Mouse (Mus musculus) testis, adult 2 months (tissue): ENCODE data around the gene Higd2a. TPM values are rescaled to one million over a fixed set of nuclear protein-coding genes. Genes with fewer than 3 reads are reported as not detected.

Experiments
- H3K27ac ChIP-seq: fragments of 200-500 bp; 2 replicates; pipeline ENCODE4 v1.5.1; 2012; ENCODE audit warnings: low read depth, low read length; ENCODE audit not compliant: control insufficient read depth, insufficient read depth
- H3K27me3 ChIP-seq: fragments of 200-500 bp; 2 replicates; pipeline ENCODE4 v1.6.1; 2012; ENCODE audit warnings: mild to moderate bottlenecking, low read length, moderate library complexity; ENCODE audit not compliant: control insufficient read depth, insufficient read depth
- H3K36me3 ChIP-seq: fragments of 200-500 bp; 2 replicates; pipeline ENCODE4 v1.6.1; 2012; ENCODE audit warnings: mild to moderate bottlenecking, low read length; ENCODE audit not compliant: control insufficient read depth, insufficient read depth
- H3K4me1 ChIP-seq: fragments of 200-500 bp; 2 replicates; pipeline ENCODE4 v1.6.1; 2012; ENCODE audit warnings: low read length; ENCODE audit not compliant: control insufficient read depth, insufficient read depth
- H3K4me3 ChIP-seq: fragments of 200-500 bp; 2 replicates; pipeline ENCODE4 v1.5.1; 2012; ENCODE audit warnings: low read depth, mild to moderate bottlenecking, low read length, moderate library complexity, mixed read lengths; ENCODE audit not compliant: control insufficient read depth
- CTCF ChIP-seq: fragments of 200-500 bp; IDR thresholded peaks from 2 replicates; pipeline ENCODE4 v1.5.1; 2012; ENCODE audit warnings: low read depth, mild to moderate bottlenecking, inconsistent platforms, low read length, moderate library complexity; ENCODE audit not compliant: control insufficient read depth, insufficient read depth, insufficient replicate concordance
- POLR2A ChIP-seq: fragments of 200-500 bp; IDR thresholded peaks from 2 replicates; pipeline ENCODE4 v1.6.1; 2012; ENCODE audit warnings: low read depth, mild to moderate bottlenecking, inconsistent platforms, low read length, moderate library complexity; ENCODE audit not compliant: control insufficient read depth
- polyA plus RNA-seq: library from polyadenylated mRNA; depleted of rRNA; stranded (reverse); fragments of >200 nt; gene quantifications from 2 replicates; pipeline ENCODE4 v1.2.3, GENCODE M21; 2012

Higd2a gene
- polyA plus RNA-seq, 1 experiment, result 87.3 TPM

DNA sequence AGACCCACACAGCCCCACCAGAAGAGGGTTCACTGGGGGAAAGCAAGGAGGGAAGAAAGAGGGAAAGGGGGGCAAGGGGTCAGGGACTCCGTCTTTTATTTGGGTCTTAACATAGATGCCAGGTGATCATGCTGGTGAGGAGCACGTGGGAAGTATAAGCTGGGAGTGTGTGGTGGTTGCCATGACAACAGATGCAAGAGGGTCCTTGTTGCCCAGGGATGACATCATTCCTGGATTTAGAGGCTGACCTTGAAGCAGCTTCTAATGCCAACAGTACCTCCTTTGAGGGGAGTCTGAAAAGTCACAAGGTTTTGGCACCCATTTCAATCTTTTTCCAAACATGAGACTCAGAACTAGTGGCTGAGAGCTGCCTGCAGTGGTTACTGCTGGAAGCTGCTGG is 18.4 kb upstream of the Higd2a start:
- peaks cover 6% of the 10 kb centered on the region for H3K4me1 ChIP-seq
- TF ChIP-seq CTCF (no peak), POLR2A (no peak)
- H3K36me3 ChIP-seq, result no peaks in the 10 kb centered on the region
- no peak overlapping the region for H3K27ac ChIP-seq
- H3K4me3 ChIP-seq, result no peak overlapping the region
- no peaks in the 10 kb centered on the region for H3K27me3 ChIP-seq

DNA sequence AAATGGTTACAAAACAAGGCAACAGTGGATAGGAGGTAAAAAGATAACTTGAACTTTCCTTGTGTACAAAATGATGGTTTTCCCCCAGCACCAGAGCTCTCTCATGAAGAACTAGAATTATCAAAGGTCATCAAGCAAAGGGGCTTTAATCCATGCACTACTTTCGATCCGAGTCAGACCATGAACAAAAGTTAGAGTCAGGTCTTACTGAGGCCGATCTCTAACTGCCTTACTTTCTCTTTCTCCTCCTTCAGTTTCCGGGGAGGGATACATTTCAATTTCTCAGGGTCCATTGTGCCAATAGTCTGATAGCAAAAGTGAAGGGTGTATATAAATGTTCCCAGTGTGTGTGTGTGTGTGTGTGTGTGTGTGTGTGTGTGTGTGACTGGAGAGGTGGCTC is 17.4 kb upstream of the Higd2a start:
- no peak overlapping the region for H3K4me3 ChIP-seq
- peaks cover 6% of the 10 kb centered on the region for H3K4me1 ChIP-seq
- H3K27ac ChIP-seq, result no peak overlapping the region
- no peaks in the 10 kb centered on the region for H3K36me3 ChIP-seq
- H3K27me3 ChIP-seq, result no peaks in the 10 kb centered on the region
- no peak for TF ChIP-seq POLR2A
- no peak for TF ChIP-seq CTCF

DNA sequence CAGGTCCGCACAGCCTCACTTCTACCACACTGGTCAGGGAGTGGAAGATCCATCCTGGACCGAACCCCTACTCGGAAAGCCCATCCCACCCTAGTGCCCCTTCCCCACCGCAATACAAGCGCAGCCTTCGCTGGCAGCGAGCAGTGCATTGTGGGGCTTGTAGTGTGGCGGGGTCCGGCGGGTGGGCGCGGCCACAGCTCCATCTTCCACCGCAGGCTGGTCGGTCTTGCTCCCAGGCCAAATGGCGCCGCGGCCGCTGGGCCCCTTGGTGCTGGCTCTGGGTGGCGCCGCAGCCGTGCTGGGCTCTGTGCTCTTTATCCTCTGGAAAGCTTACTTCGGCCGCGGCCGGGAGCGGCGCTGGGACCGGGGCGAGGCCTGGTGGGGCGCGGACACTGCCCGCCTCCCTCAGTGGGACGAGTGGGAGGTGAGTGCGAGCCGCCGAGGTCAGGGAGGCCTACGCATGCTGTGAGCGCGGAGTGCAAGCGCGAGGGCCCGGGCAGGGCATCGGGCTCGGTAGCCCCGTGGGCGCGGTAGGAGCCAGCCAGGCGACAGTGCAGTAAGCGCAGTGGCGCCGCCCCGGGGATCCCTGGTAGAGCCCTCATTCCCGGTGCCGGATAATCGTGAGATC is 15.0 kb upstream of the Higd2a start, which contains the start of gene Arl10:
TSS of gene Arl10 (plus strand) at position 162 of the 628 bp plus-strand sequence.
- H3K4me3 ChIP-seq, result peak within 1 kb of the TSS; percentile 83
- H3K4me1 ChIP-seq, result peaks cover 13% of the 10 kb centered on the region
- no peak for TF ChIP-seq CTCF
- TF ChIP-seq POLR2A, result no peak; the same call in 1 of the 2 replicates
- no peaks in the 10 kb centered on the region for H3K27me3 ChIP-seq
- no peak within 1 kb of the TSS for H3K27ac ChIP-seq
- H3K36me3 ChIP-seq, result no peaks in the 10 kb centered on the region

DNA sequence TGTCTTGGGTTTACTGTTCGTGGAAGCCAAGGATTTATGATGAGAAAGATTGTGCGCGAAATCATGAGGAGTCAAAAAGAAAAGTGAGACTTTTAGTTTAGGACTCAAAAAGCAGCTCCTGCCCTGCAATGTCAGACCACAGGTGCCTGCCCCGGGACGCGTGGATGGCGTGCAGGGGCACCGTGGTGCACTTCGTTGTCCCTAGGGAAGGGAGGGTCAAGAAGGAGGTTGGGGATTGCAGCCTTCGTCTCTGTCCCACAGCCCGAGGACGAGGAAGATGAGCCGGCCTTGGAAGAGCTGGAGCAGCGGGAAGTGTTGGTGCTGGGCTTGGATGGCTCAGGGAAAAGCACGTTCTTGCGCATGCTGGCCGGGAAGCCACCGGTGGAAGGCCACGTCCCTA is 14.5 kb upstream of the Higd2a start:
- Histone ChIP-seq H3K4me3 (peak overlapping the region; percentile 83), H3K4me1 (peaks cover 13% of the 10 kb centered on the region), H3K36me3 (no peaks in the 10 kb centered on the region), H3K27ac (no peak overlapping the region), H3K27me3 (no peaks in the 10 kb centered on the region)
- TF ChIP-seq POLR2A (no peak), CTCF (no peak)

DNA sequence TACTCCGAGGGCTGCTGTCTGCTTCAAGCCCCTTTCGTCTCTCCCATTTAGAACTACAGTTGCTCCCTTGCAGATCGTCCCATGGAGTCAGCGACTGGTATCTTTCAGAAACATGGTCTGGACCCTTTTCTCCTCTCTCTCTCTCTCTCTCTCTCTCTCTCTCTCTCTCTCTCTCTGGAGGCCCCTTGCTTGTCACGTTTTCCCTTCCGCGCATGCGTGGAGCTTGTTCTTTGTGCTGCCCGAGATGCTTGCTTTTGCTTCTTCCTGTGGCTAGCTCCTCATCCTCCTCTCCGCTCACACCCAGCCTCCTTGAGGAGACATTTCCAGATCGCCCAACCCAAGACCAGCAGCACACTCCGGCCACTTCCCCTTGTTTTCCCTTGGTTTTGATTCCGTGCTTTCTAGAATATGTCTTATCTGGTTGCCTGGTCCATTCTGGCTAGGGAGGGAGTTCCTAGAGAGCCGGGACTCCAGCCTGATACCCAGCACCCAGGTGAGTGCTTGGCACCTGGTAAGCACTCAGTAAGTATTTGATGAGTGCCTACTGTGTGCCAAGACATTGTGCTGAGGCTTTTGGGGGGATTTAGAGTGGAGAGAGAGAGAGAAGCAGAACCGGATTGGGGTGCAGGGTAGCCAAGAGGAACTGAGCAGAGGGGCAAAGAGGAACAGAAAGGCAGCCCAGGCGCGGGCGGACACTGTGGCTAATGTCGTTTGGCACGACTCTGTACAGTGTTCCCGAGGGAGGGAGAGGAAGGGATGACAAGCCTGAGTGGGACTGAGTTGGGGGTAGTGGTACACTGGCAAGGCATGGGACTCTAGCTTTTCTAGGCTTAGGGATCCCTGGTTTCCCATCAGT is 12.1 kb upstream of the Higd2a start:
- Histone ChIP-seq H3K36me3 (no peaks in the 10 kb centered on the region; the same call in 1 of the 2 replicates), H3K4me1 (peaks cover 13% of the 10 kb centered on the region), H3K4me3 (no peak overlapping the region), H3K27ac (no peak overlapping the region), H3K27me3 (no peaks in the 10 kb centered on the region)
- no peak for TF ChIP-seq POLR2A
- TF ChIP-seq CTCF, result no peak

DNA sequence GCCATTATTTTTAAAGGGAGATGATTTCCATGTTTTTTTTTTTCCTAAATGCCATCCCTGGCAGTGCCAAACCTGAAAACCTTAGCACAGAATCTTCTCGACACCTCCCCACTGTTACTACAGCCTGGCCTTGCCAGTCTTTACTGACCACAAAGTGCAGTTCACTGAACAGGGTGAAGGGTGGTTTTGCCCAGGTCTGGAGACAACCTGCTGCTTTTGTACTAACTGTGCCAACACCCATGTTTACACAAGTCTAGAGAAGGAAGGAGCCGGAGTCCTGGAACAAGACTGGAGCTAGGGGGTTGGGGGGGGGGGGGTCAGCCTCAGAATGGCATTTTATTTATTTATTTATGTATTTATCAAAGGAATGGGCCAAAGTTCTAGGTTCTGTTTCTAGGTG is 8.6 kb upstream of the Higd2a start:
- no peak overlapping the region for H3K4me3 ChIP-seq
- no peaks in the 10 kb centered on the region for H3K27me3 ChIP-seq
- TF ChIP-seq POLR2A (no peak), CTCF (no peak)
- 0 out of 2 replicates have a peak, but pooled peaks cover 6% of the 10 kb centered on the region for H3K4me1 ChIP-seq
- H3K27ac ChIP-seq, result no peak overlapping the region
- no peaks in the 10 kb centered on the region; the same call in 1 of the 2 replicates for H3K36me3 ChIP-seq

DNA sequence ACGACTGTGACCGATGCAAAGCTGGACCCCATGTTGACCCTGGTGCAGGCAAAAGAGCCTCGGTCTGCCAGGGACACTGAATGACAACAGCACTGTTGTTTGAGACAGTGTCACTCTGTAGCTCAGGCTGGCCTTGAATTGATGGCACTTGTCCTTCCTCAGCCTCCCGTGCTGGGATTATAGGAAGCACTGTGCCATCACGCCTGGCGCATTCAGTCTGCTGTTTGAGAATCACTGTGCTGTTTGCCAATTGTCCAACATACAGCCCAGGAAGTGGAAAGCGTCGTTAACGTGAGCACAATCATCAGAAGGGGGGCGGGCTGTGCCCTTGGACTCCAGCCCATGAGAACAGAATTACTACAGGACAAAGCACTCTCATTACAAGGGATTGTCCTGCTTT is 7.9 kb upstream of the Higd2a start:
- no peak for TF ChIP-seq CTCF
- H3K4me1 ChIP-seq, result 0 out of 2 replicates have a peak, but pooled peaks cover 6% of the 10 kb centered on the region
- no peaks in the 10 kb centered on the region for H3K27me3 ChIP-seq
- no peak overlapping the region for H3K4me3 ChIP-seq
- no peaks in the 10 kb centered on the region; the same call in 1 of the 2 replicates for H3K36me3 ChIP-seq
- H3K27ac ChIP-seq, result no peak overlapping the region

DNA sequence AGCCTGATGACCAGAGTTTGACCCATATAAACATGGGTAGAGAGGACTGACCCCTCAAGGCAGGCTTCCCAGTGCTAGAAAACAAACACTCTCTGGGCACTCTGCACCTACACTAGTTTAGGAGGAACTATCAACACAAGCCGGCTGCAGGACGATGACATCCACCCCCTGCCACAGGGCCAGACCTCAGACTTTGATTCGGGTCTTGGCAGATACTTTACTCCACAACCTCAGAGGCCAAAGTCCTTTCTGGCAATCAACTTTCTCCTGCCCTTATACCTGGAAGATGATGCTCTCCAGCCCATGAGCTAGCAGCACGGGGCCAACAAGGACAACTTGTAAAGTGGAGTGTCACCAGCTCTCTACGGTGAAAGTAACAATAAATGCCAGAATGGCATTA is 7.1 kb upstream of the Higd2a start:
- no peak overlapping the region for H3K4me3 ChIP-seq
- H3K4me1 ChIP-seq, result 0 out of 2 replicates have a peak, but pooled peaks cover 6% of the 10 kb centered on the region
- H3K27me3 ChIP-seq, result no peaks in the 10 kb centered on the region
- no peaks in the 10 kb centered on the region; the same call in 1 of the 2 replicates for H3K36me3 ChIP-seq
- TF ChIP-seq POLR2A (no peak), CTCF (no peak)
- H3K27ac ChIP-seq, result no peak overlapping the region
